Mouse (Mus musculus) testis, adult 2 months (tissue): ENCODE measurements around the gene Adtrp.

Experiments used
- CTCF ChIP-seq: fragments of 200-500 bp; IDR thresholded peaks from 2 replicates; pipeline ENCODE4 v1.5.1; 2012; ENCODE audit warnings: low read depth, mild to moderate bottlenecking, inconsistent platforms, low read length, moderate library complexity; ENCODE audit not compliant: control insufficient read depth, insufficient read depth, insufficient replicate concordance
- POLR2A ChIP-seq: fragments of 200-500 bp; IDR thresholded peaks from 2 replicates; pipeline ENCODE4 v1.6.1; 2012; ENCODE audit warnings: low read depth, mild to moderate bottlenecking, inconsistent platforms, low read length, moderate library complexity; ENCODE audit not compliant: control insufficient read depth

GRCm38 (mm10) chr13:41860603-41861405 is 13.3 kb upstream of the Adtrp start:
- TF ChIP-seq POLR2A = no peak
- TF ChIP-seq CTCF = no peak
